Mouse (Mus musculus) olfactory bulb, adult 2 months (tissue): ENCODE results near the gene Fcho2.

Source experiments
- CTCF ChIP-seq: fragments of 200-500 bp; IDR thresholded peaks from 2 replicates; pipeline ENCODE4 v1.5.1; 2012; ENCODE audit warnings: low read depth, mild to moderate bottlenecking, low read length, moderate library complexity; ENCODE audit not compliant: insufficient read depth
- POLR2A ChIP-seq: fragments of 200-500 bp; IDR thresholded peaks from 2 replicates; pipeline ENCODE4 v1.6.1; 2012; ENCODE audit warnings: mild to moderate bottlenecking, low read depth, low read length, moderate library complexity; ENCODE audit not compliant: insufficient read depth

DNA sequence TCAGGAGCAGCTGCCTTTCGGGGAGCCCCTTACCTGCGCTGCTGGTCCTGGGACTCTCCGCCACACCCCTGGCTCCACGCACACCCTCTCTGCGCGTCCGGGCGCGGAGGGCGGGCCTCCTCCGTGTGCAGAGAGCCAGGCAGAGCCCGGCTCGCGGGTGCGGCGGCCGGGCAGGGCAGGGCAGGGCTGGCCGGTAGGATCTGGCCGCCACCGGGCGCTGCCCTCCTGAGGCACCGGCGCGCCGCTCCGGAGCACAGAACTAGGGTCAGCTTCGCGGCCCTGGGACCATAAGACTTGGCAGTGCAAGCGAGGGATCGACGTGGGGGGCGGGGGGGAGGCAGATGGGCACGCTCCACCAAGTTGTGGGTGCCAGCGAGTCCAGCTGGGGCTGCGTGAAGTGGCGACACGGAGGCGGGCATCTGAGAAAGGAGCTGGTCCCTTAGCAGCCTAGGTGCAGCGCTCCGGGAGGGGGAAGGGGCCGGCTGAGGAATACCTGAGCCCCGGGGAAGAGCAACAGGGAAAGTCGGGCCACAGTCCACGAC, 120.4 kb downstream of the Fcho2 start, which contains the start of gene Tmem171:
- no peak for TF ChIP-seq CTCF
- no peak for TF ChIP-seq POLR2A
